Mouse (Mus musculus) liver, adult 2 months (tissue): ENCODE data around the gene Dusp9.

Experiments used
- CTCF ChIP-seq: fragments of 200-500 bp; IDR thresholded peaks from 2 replicates; pipeline ENCODE4 v1.5.1; 2011; ENCODE audit warnings: low read depth, low read length, control low read depth
- POLR2A ChIP-seq: fragments of 200-500 bp; IDR thresholded peaks from 2 replicates; pipeline ENCODE4 v1.6.1; 2011; ENCODE audit warnings: low read length, control low read depth; ENCODE audit not compliant: insufficient read depth; ENCODE audit errors: extremely low read depth

GRCm38 (mm10) chrX:73684156-73684555 lies 44.9 kb downstream of the Dusp9 start:
- no peak for TF ChIP-seq POLR2A
- TF ChIP-seq CTCF: no peak
